Mouse (Mus musculus): ENCODE results near the gene Id3. TPM values are rescaled to one million over a fixed set of nuclear protein-coding genes. Genes with fewer than 3 reads are reported as not detected.

The Id3 gene
- polyA plus RNA-seq, 1 experiment from 2014 or later: 118 TPM

DNA sequence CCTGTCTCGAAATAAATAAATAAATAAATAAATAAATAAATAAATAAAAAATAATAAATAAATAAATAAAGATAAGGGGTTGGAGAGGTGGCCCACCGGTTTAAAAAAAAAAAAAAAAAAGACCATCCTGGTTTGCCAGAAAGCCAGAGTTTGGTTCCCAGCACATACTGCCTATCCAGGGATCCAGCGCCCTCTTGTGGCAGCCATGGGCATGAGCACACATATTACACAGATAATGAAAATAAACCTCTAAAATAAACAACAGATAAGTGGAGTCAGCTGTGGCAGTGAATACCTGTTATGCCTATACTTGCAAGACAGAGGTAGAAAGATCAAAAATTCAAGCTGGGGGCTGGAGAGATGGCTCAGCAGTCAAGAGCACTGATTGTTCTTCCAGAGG, 6.4 kb downstream of the Id3 start:
- ATAC-seq (no peak), DNase-seq (ENCODE audit: low spot score) (peak; percentile 60)
- no peaks in the 10 kb centered on the region for H3K36me3 ChIP-seq (ENCODE audit: control insufficient read depth, insufficient read depth, low read length)
- 35% methylated on average over 3 of the region's 3 CpGs for WGBS
- no peak overlapping the region for H3K4me3 ChIP-seq (ENCODE audit: low read depth, low read length)
- no peak overlapping the region for H3K4me2 ChIP-seq (ENCODE audit: low read length)
- H3K9me3 ChIP-seq (replicated peaks; ENCODE audit: control insufficient read depth, low read length): no peaks in the 10 kb centered on the region
- no peak overlapping the region for H3K9ac ChIP-seq (ENCODE audit: low read length)
- peaks cover 13% of the 10 kb centered on the region; the same call in 1 of the 2 replicates for H3K4me1 ChIP-seq (ENCODE audit: control insufficient read depth, insufficient read depth, low read length)
- peaks cover 23% of the 10 kb centered on the region for H3K27me3 ChIP-seq (replicated peaks; ENCODE audit: control insufficient read depth, insufficient read depth, low read length)
- no peak overlapping the region for H3K27ac ChIP-seq (ENCODE audit: low read depth, low read length)

DNA sequence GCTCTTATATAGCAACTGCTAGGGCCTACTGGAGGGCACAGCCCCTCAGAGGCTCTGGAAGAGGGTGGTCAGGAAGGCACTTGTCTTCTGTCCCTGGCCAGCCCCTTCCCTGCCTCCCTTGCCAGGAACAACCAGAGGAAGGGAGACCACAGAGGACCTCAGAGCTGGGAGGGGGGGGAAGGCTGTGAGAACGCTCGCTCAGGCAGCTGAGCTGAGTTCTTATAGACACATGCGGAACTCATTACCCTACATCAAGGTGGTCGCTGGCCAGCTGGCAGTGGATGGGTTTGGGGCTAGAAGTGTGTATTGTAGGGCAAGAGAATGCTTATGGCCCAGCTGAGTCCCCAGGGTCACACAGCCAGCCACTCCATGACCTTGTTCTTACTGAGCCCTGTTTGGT, 7.3 kb downstream of the Id3 start:
- Histone ChIP-seq H3K36me3 (ENCODE audit: control insufficient read depth, insufficient read depth, low read length) (no peaks in the 10 kb centered on the region), H3K9me3 (replicated peaks; ENCODE audit: control insufficient read depth, low read length) (no peaks in the 10 kb centered on the region), H3K4me2 (ENCODE audit: low read length) (no peak overlapping the region), H3K4me3 (ENCODE audit: low read depth, low read length) (no peak overlapping the region), H3K27ac (ENCODE audit: low read depth, low read length) (no peak overlapping the region), H3K9ac (ENCODE audit: low read length) (no peak overlapping the region), H3K4me1 (ENCODE audit: control insufficient read depth, insufficient read depth, low read length) (0 out of 2 replicates have a peak, but pooled peaks cover 7% of the 10 kb centered on the region), H3K27me3 (replicated peaks; ENCODE audit: control insufficient read depth, insufficient read depth, low read length) (peaks cover 15% of the 10 kb centered on the region)
- ATAC-seq (no peak), DNase-seq (ENCODE audit: low spot score) (no peak)
- WGBS: 61% methylated on average over 4 of the region's 4 CpGs

DNA sequence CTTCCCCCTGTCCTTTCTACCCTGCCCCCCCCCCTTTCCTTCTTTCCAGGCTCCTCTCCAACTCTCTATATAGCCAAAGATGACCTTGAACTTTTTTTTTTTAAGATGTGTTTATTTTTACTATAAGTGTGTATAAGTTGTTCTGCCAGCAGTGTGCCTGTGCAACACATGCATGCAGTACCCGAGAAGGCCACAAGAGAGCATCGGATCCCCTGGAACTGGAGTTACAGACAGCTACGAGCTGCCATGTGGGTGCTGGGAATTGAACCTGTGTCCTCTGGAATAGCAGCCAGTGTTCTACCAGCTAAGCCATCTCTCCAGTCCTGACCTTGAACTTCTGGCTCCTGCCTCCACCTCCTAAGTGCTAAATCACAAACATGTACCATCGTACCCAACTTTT, 9.5 kb downstream of the Id3 start:
- DNase-seq (ENCODE audit: low spot score): no peak
- no peak overlapping the region for H3K4me2 ChIP-seq (ENCODE audit: low read length)

DNA sequence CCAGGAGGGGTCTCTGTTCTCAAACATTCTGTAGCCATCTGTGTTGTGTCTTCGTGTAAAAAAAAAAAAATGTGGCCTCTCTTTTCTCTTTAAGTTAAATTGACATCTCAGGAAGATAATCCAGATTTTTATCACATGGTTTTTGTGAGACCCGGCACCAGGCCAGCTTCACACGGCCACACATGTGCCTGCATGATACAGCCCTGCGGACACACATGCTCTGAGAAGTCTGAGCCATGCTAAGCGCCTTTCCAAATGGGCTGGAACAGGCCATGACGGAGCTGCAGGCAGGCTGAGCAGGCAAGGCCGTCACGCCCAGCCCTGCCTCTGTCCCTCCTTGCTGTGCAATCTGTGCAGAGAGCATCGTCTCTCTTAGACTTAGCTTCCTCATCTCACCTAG, 11.2 kb downstream of the Id3 start:
- DNase-seq (ENCODE audit: low spot score) (no peak), ATAC-seq (no peak)
- no peaks in the 10 kb centered on the region for H3K27me3 ChIP-seq (replicated peaks; ENCODE audit: control insufficient read depth, insufficient read depth, low read length)
- no peaks in the 10 kb centered on the region for H3K9me3 ChIP-seq (replicated peaks; ENCODE audit: control insufficient read depth, low read length)
- H3K9ac ChIP-seq (ENCODE audit: low read length): no peak overlapping the region
- H3K4me3 ChIP-seq (ENCODE audit: low read depth, low read length): no peak overlapping the region
- H3K27ac ChIP-seq (ENCODE audit: low read depth, low read length): no peak overlapping the region
- 0 out of 2 replicates have a peak, but pooled peaks cover 2% of the 10 kb centered on the region for H3K4me1 ChIP-seq (ENCODE audit: control insufficient read depth, insufficient read depth, low read length)
- H3K36me3 ChIP-seq (ENCODE audit: control insufficient read depth, insufficient read depth, low read length): no peaks in the 10 kb centered on the region
- 64% methylated on average over 9 of the region's 9 CpGs for WGBS
- no peak overlapping the region for H3K4me2 ChIP-seq (ENCODE audit: low read length)

More for the DNA sequence above, 9.5 kb downstream of the Id3 start:
- Histone ChIP-seq H3K4me1 (ENCODE audit: control insufficient read depth, insufficient read depth, low read length) (0 out of 2 replicates have a peak, but pooled peaks cover 5% of the 10 kb centered on the region), H3K27me3 (replicated peaks; ENCODE audit: control insufficient read depth, insufficient read depth, low read length) (no peaks in the 10 kb centered on the region), H3K36me3 (ENCODE audit: control insufficient read depth, insufficient read depth, low read length) (no peaks in the 10 kb centered on the region), H3K4me3 (ENCODE audit: low read depth, low read length) (no peak overlapping the region), H3K27ac (ENCODE audit: low read depth, low read length) (no peak overlapping the region), H3K9ac (ENCODE audit: low read length) (no peak overlapping the region), H3K9me3 (replicated peaks; ENCODE audit: control insufficient read depth, low read length) (no peaks in the 10 kb centered on the region)
- no peak for ATAC-seq
- WGBS: 90% methylated on average over 4 of the region's 4 CpGs

DNA sequence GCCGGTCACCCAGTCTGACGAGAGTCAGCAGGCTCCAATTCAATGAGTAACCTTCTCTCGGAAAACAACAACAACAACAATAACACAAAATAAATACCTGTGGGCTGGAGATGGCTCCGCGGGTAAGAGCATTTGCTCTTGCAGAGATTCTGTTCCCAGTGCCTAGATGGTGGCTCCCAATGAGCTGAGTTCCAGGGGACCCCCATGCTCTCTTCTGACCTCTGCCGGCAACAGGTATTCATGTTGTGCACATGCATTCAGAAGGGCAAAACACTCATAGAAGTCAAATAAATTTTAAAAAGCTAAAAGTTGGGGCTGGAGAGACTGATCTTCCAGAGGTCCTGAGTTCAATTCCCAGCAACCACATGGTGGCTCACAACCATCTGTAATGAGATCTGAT, 15.2 kb downstream of the Id3 start:
- H3K9ac ChIP-seq (ENCODE audit: low read length): no peak overlapping the region
- H3K4me2 ChIP-seq (ENCODE audit: low read length): no peak overlapping the region
- no peak overlapping the region for H3K4me3 ChIP-seq (ENCODE audit: low read depth, low read length)
- no peaks in the 10 kb centered on the region; the same call in 1 of the 2 replicates for H3K4me1 ChIP-seq (ENCODE audit: control insufficient read depth, insufficient read depth, low read length)
- no peak for DNase-seq (ENCODE audit: low spot score)
- H3K9me3 ChIP-seq (replicated peaks; ENCODE audit: control insufficient read depth, low read length): no peaks in the 10 kb centered on the region
- H3K27ac ChIP-seq (ENCODE audit: low read depth, low read length): no peak overlapping the region
- no peak for ATAC-seq
- 77% methylated on average over 6 of the region's 6 CpGs for WGBS
- H3K27me3 ChIP-seq (replicated peaks; ENCODE audit: control insufficient read depth, insufficient read depth, low read length): no peaks in the 10 kb centered on the region
- H3K36me3 ChIP-seq (ENCODE audit: control insufficient read depth, insufficient read depth, low read length): no peaks in the 10 kb centered on the region

DNA sequence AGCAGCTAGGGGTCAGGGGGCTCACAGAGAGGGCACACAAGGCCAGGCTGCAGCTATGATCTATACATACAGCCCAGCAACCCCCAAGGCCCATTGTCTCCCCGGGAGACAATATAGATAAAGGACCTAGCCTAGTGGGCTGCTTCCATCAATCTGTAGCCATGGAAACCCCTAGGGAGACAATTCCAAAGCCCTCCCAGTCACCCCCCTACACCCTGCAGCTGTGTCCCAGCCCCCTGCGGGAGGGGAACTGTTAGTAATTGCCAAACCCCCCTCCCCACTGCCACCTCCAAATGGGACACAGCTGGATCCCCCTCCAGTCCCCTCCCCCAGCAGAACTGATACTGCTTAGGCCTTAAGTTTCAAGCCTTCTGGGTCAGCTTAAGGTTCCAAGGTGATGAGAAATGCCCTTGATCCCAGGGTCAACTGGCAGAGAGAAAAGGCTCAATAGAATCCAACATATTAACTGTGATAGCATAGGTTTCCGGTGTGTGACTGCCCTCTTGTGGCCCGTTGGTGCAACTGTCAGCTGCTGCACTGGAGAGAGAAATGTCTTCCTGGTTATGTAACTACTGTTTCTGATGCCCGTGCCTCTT, 16.6 kb downstream of the Id3 start:
- no peak overlapping the region; the same call in 1 of the 2 replicates for H3K9ac ChIP-seq (ENCODE audit: low read length)
- H3K27ac ChIP-seq (ENCODE audit: low read depth, low read length): peak overlapping the region; percentile 63; the same call in 1 of the 2 replicates
- ATAC-seq: peak; percentile 85
- no peaks in the 10 kb centered on the region; the same call in 1 of the 2 replicates for H3K4me1 ChIP-seq (ENCODE audit: control insufficient read depth, insufficient read depth, low read length)
- no peaks in the 10 kb centered on the region for H3K9me3 ChIP-seq (replicated peaks; ENCODE audit: control insufficient read depth, low read length)
- WGBS: under 1% methylated on average over 5 of the region's 5 CpGs
- no peaks in the 10 kb centered on the region for H3K36me3 ChIP-seq (ENCODE audit: control insufficient read depth, insufficient read depth, low read length)
- no peak overlapping the region for H3K4me3 ChIP-seq (ENCODE audit: low read depth, low read length)
- no peak overlapping the region for H3K4me2 ChIP-seq (ENCODE audit: low read length)
- peak; percentile 91 for DNase-seq (ENCODE audit: low spot score)
- H3K27me3 ChIP-seq (replicated peaks; ENCODE audit: control insufficient read depth, insufficient read depth, low read length): no peaks in the 10 kb centered on the region

DNA sequence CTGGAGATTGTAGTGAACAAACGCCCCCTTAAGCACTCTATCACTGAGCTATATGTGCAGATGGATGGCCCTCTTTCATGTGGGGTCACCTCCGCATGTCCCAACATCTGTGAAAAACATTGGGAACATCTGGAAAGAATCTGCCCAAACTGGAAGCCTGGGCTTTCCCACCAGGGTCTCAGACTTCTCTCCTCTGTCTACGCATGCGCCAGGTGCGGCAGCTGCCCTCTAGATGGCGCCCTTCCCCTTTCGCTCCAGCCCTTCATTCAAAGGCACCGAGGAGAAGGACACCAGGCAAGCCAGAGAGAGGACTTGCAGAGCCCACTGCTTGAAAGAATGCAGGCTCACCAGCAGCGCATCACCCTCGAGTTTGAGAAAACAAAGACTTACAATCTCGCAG, 20.2 kb downstream of the Id3 start:
- H3K4me2 ChIP-seq (ENCODE audit: low read length): no peak overlapping the region
- DNase-seq (ENCODE audit: low spot score) (peak; percentile 85), ATAC-seq (peak; percentile 72)
- no peaks in the 10 kb centered on the region; the same call in 1 of the 2 replicates for H3K4me1 ChIP-seq (ENCODE audit: control insufficient read depth, insufficient read depth, low read length)
- no peaks in the 10 kb centered on the region for H3K9me3 ChIP-seq (replicated peaks; ENCODE audit: control insufficient read depth, low read length)
- no peak overlapping the region for H3K9ac ChIP-seq (ENCODE audit: low read length)
- no peak overlapping the region for H3K4me3 ChIP-seq (ENCODE audit: low read depth, low read length)
- H3K27me3 ChIP-seq (replicated peaks; ENCODE audit: control insufficient read depth, insufficient read depth, low read length): no peaks in the 10 kb centered on the region
- no peaks in the 10 kb centered on the region for H3K36me3 ChIP-seq (ENCODE audit: control insufficient read depth, insufficient read depth, low read length)
- WGBS: 1% methylated on average over 11 of the region's 11 CpGs
- H3K27ac ChIP-seq (ENCODE audit: low read depth, low read length): no peak overlapping the region

DNA sequence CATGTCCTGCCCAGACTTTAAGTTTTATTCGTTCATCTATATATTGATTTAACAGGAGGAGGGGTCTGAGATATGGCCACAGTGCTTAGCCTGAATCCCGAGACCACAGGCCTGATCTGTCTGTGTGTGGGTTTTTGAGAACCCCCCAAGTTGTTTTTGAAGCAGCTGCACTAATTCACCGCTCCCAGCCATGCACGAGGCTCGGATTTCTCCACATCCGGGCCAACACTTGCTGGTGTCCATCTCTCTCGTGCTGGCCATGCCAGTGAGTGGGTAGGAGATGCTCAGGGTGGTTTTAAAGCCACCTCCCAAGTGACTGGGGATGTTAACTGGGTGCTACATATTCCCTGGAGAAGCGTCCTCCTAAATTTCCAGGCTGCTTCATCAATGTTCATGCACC, 21.7 kb downstream of the Id3 start:
- Histone ChIP-seq H3K27ac (ENCODE audit: low read depth, low read length) (no peak overlapping the region), H3K27me3 (replicated peaks; ENCODE audit: control insufficient read depth, insufficient read depth, low read length) (no peaks in the 10 kb centered on the region), H3K4me3 (ENCODE audit: low read depth, low read length) (no peak overlapping the region), H3K36me3 (ENCODE audit: control insufficient read depth, insufficient read depth, low read length) (no peaks in the 10 kb centered on the region), H3K9me3 (replicated peaks; ENCODE audit: control insufficient read depth, low read length) (no peaks in the 10 kb centered on the region), H3K4me1 (ENCODE audit: control insufficient read depth, insufficient read depth, low read length) (no peaks in the 10 kb centered on the region; the same call in 1 of the 2 replicates), H3K4me2 (ENCODE audit: low read length) (no peak overlapping the region), H3K9ac (ENCODE audit: low read length) (no peak overlapping the region)
- WGBS: 83% methylated on average over 8 of the region's 8 CpGs
- DNase-seq (ENCODE audit: low spot score) (no peak), ATAC-seq (no peak)

DNA sequence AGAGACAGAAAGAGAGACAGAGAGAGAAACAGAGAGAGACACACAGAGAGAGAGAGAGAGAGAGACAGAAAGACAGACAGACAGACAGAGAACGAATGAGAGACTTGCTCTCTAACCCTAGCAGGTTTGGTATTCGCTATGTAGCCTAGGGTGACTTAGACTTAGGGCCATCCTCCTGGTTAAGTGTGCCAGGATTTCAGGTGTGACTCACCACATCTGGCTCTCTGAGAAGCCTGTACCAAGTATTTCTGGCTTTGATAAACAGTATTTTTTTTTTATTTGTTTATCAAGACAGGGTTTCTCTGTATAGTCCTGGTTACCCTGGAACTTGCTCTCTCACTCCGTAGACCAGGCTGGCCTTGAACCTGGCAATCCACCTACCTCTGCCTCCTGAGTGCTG, 24.4 kb downstream of the Id3 start:
- Histone ChIP-seq H3K4me1 (ENCODE audit: control insufficient read depth, insufficient read depth, low read length) (no peaks in the 10 kb centered on the region), H3K27me3 (replicated peaks; ENCODE audit: control insufficient read depth, insufficient read depth, low read length) (no peaks in the 10 kb centered on the region), H3K36me3 (ENCODE audit: control insufficient read depth, insufficient read depth, low read length) (no peaks in the 10 kb centered on the region), H3K4me3 (ENCODE audit: low read depth, low read length) (no peak overlapping the region), H3K4me2 (ENCODE audit: low read length) (no peak overlapping the region), H3K9ac (ENCODE audit: low read length) (no peak overlapping the region), H3K27ac (ENCODE audit: low read depth, low read length) (no peak overlapping the region), H3K9me3 (replicated peaks; ENCODE audit: control insufficient read depth, low read length) (no peaks in the 10 kb centered on the region)
- 83% methylated on average over 3 of the region's 3 CpGs for WGBS
- DNase-seq (ENCODE audit: low spot score): no peak
- ATAC-seq: no peak
